Mouse (Mus musculus) granulocyte monocyte progenitor cell, adult 5-6 weeks (primary cell): Measurements from ENCODE around the gene Sept9. TPM values are rescaled to one million over a fixed set of nuclear protein-coding genes. Genes with fewer than 3 reads are reported as not detected.
"Not testable (repeated sequence)": the region's sequence is repeated elsewhere in the genome, so short reads cannot be mapped to it uniquely, and the experiment has no call there.

ENCODE experiments used
- ATAC-seq: replicated peaks from 2 replicates; pipeline ENCODE4 v1.8.0; 2016; ENCODE audit warnings: mild to moderate bottlenecking, moderate TSS enrichment, inconsistent platforms; ENCODE audit not compliant: poor library complexity, severe bottlenecking
- total RNA-seq, 2 experiments: library from RNA; stranded (forward) in 1 of 2; stranded (reverse) in 1 of 2; fragments of 200-712, 200-1000 nt in 1 of 2; fragments of >200 nt in 1 of 2; fragmentation: Nextera tagmentation in 1 of 2; gene quantifications; 2 replicates each; pipeline ENCODE4 v1.2.3; 2014 to 2017

Sept9 gene
- total RNA-seq, 2 experiments from 2014 or later, result 141 to 145 TPM

DNA sequence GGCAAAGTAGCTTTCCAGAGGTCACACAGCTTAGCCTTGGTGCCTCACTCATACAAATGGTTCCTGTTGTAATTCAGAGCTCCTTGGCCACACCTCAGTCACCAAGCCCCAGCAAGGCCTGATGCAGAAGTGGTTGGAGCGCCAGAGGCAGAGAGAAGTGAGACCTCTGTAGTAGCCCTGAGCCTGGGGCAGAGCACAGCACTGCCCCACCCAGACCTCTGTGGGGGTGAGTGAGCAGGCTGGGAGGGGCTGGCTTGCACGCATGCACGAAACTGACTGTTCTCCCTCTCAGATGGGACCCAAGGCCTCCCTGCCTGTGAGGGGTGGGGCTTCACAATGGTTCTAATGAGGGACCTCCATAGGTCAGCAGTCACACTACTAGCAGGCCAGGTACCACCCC is 121.0 kb downstream of the Sept9 start:
- peak; percentile 82 for ATAC-seq

DNA sequence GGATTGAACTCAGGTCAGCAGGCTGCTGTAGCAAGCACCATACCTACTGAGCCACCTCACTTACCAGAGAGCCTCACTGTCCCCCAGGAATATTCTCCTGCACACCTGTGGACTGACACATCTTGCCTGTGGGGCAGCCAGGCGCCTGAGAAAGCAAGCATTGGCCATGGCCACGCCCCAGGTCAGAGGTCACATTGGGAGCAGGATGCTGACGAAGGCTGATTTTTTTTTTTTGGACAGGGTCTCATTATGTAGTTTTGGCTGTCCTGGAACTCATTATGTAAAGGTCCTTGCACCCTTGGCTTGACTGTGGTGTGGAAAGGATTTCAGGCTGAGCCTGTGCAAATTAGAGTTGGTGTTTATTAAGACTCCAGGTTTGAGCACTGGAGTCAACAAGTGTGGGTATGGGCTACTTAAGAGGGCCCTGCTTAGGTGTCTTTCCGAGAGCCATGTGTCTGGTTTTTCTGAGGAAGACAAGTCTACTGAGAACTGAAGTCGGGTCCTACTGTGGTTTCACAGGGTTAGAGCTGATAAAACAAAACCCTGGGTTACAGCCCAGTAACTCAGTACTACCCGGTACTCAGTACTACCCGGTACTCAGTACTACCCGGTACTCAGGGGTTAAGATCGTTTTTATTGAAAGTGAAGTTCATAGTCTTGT is 122.0 kb downstream of the Sept9 start:
- no peak for ATAC-seq

DNA sequence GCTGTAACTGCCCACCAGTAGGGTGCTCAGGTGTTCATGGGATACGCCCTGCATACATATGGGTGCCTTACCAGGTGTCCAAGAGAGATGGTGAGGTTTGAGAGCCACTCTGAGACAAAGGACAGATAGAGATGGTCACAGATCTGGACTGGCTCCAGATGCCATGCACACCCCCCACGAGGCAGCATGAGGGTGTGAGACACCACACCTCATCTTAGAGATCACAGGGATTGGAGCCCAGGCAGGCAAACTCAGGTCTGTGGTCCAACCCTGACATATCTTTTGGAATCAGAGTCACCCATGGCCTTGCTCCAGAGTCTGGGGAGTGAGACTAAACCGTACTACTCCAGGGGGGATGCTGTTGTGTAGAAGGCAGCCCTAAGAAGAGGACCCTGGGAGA is 122.8 kb downstream of the Sept9 start:
- ATAC-seq, result no peak

DNA sequence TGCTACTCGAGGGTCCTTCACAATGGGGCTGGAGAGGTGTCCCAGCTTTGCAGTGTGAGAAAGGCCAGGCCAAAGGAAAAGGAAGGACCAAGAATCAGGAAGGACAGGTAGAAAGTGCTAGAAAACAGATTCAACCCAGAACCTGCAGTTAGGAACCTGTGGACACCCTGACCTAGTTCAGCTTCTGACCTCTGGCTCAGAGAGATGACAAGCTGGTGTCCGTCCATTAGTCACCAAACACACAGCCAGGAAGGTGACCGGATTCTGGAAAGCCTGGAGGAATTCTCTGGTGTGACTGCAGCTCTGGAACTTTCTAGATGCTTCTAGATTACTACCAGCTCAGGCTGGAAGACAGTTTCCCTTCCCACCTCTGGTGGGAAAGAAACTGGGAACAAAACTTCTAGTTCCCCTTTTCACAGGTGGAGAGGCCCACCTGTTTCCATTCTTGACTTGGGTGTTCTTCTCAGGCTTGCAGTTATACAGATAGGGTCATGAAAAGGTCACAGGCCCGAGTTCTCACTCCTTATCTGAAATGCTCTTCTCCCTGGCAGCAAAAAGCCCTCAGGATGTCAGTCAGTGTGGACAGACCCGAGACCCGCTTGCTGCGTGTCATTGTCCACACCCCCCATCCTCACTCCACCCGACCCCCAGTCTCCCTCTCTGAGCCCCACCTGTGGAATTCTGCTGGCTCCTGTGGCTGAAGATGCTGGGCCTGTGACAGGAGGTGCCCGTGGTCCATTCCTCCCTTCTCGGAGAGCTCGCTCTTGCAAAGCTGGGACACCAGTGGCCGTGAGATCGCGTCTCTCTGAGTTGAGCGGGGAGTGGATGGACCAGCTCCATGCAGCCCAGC is 123.5 kb downstream of the Sept9 start:
- ATAC-seq, result no peak

DNA sequence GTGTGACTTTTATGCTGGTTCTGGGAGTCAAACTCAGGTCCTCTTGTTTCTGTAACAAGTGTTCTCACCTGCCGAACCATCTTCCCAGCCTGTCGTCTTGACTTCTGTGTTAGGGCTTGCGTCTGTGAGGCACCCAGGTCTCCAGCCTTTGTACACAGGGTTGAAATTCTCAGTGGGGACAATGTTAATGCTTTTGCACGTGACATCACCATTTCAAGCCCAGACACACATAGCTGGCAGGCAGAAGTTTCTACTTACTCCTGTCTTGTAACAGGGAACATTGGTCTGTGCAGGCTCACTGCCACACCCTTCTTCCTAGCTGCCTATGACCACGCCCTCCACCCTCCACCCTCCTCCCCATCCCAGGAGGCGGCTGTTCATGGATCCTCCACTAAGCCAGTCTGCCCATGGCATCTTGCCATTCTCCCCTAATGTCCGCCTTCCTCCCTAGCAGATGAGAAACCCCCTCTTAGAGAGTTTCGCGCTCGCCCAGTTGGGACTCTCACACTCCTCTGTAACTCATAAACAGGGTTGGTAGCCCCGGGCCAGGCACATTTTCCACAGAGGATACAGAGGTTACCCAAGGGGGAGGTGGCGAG is 124.6 kb downstream of the Sept9 start:
- ATAC-seq, result no peak

DNA sequence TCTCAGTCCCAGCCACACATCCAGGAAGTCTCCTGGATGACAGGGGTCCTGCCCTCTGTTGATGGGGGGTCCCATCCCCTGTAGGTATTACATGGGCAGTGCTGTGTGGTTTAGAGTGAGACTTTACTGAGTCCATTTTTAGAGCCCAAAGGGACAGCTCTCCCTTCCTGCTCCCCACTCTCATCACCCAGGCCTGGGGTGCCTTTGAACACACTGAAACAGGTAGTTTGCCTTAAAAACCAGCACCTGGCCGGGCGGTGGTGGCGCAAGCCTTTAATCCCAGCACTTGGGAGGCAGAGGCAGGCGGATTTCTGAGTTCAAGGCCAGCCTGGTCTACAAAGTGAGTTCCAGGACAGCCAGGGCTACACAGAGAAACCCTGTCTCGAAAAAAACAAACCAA is 125.3 kb downstream of the Sept9 start:
- not testable (repeated sequence) for ATAC-seq

DNA sequence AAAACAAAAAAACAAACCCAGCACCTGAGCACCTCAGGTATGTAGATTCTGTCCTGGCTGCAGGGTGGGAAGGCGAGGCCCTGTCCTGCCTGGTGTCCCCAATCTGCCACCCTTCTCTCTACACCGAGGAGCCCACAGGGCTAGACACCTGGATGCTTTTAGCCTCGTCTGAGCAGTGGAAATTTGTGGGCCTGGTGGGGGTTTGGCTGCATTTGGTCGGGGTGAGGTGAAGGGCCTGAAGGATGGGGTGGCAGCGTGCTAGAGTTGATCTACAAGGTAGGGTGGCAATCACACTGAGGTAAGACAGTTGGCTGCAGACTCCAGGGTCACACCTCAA is 125.6 kb downstream of the Sept9 start:
- no peak for ATAC-seq

DNA sequence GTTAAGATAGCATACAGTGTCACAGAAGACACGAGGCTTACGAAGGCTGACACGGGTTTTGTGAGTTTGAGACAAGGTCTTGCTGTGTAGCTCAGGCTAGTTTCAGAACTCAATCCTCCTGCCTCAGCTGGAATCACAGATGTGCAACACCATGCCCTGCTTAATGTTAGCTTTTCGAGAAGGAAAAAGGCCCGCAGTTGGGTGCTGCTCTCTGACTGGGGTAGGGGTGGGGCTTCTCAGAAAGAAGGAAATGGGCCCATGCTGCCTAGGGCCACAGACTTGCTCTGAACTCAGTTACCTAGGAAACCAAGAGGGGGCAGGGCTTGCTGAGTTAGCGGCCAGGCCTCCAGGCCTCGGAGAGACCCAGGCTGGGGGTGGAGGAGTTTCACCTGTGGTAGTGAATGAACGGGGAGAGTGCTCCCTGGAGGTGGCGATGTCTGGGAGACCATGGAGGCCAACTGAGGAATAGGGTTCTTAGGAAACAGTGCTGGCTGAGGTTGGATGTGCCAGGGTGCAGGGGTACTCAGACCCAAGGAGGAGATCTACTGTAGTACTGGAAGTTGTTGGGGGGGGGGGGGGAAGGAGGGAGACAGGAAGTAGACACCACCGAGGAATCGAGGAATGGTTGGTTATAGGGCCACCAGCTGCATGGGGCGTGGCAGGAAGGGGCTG is 126.1 kb downstream of the Sept9 start:
- ATAC-seq, result peak; percentile 60

DNA sequence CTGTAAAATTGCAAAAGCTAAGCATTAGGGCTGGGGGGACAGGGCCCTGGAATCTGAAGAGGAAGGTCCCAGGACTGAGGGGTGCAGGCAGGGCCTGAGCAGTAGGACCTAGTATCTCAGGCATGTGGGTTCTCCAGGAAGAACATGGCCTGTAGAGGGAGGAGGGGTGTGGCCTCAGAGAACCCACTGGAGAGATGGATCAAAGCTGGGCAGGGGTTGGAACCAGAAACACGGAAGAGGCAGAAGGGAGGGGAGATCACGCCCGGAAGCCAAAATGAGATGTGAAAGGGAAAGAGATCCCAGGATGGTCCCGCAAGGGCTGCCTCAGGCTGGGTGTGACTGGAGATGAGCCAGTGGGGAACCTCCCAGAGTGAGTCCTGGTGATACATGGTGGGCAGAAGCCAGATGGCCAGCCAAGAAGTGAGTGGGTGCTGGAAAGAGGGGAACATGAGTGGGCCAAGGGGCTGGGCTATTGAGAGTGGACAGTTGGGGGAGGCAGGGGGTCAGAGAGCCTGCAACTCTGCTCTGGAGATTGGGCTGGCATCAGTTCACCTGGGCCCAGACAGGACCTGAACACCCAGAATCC is 126.8 kb downstream of the Sept9 start:
- peak; percentile 71 for ATAC-seq

DNA sequence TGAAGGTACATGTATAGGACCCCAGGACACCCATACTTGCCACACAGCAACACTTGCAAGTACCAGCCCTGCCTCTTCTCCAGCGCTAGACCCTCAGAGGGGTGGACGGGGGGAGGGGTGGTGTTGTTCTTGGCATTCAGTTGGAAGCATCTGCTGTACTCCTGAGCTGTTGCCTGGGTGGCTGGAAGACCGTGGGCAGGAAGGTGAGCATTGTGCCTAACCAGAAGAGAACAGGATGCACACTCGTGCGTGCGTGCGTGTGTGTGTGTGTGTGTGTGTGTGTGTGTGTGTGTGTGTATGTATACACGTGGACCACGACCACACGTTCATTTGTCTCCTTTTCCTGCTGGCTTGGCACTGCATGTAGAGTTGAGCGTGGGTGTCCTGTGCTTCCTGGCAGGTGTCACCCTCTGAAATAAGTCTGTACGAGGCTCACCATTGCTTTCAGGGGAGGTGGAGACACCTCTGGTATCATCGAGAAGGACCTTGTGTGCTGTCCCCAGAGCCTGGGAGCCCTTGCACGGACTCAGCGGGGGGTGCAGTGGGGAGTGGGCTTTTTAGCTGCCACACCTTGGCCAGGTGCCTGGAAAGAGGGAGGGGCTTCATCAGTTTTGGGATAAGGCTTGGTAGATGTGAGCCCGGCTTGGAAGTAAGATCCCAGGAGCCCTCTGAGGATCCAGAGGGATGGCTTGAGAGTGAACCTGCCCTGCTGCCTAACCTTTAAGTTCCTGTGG is 127.6 kb downstream of the Sept9 start:
- ATAC-seq, result no peak

DNA sequence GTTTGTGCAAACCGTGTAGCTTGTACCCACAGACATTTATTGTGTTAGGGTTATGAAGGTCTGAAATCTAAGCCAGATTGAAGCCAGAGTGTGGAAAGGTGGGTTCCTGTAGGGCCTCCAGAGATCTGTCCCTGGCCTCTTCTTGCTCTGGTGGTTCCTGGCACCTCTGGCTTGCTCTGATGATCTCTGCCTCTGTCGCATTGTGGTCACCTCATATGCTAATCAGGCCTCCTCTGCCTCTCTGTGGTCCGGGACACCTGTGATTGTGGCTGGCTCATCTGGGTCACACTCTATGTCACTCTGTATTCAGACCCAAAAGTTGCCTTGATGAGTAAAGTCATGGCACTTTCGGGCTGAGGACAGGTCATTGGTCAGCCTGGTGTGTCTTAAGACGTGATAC is 128.2 kb downstream of the Sept9 start:
- ATAC-seq, result no peak

DNA sequence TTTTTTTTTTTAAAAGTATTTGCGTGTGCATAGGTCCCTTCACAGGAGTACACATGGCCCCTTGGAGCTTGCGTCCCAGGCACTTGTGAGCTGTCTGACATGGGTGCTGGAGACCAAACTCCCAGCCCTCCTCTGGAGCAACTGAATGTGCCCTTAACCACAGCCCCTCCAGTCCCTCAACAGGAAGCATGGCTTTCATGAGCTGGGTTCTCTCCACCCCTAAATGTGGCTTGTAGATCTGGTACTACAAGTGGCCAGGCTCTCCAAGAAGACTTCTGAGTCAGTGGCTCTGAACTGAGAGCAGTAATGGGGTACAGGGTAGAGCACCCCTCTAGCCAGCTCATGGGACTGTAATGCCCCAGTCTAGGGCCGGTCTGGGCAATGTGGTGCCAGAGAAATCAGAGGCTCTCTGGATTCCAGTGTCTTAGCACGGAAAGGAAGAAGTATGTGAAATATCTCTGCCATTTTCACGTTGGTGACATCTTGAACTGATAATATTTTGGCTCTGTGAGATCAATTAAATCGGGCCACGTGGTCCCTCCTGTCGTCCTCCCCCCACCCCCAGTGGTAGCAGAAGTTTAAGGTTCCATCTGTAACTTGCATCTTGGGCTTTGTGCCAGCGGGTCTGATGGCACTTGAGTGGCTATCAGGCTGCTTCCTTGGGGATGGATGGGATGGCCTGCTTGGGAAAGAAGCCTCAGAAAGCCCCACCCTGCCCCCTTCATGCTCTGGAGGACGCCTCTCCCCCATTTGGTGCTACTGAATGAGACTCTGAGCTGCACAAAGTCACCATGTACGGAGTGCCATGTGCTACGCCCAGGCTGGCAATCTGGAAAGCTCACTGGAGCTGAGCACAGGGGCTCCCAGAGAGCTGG is 130.9 kb downstream of the Sept9 start:
- peak; percentile 16; the same call in 1 of the 2 replicates for ATAC-seq

DNA sequence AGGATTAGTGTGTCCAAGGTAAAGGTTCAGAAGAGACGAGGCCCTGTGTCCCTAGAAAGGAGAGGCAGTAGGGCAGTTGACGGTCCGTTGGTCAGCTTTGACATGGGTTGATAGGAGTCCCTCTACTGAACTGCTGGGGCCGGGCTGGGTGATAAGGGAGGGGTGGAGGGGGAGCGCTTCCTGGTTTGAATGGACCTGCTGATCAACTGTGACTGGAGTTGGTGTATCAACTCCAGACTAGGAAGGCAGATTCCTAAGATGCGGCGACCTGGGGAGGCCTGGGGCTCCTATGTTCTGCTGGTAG is 131.4 kb downstream of the Sept9 start:
- ATAC-seq, result no peak

DNA sequence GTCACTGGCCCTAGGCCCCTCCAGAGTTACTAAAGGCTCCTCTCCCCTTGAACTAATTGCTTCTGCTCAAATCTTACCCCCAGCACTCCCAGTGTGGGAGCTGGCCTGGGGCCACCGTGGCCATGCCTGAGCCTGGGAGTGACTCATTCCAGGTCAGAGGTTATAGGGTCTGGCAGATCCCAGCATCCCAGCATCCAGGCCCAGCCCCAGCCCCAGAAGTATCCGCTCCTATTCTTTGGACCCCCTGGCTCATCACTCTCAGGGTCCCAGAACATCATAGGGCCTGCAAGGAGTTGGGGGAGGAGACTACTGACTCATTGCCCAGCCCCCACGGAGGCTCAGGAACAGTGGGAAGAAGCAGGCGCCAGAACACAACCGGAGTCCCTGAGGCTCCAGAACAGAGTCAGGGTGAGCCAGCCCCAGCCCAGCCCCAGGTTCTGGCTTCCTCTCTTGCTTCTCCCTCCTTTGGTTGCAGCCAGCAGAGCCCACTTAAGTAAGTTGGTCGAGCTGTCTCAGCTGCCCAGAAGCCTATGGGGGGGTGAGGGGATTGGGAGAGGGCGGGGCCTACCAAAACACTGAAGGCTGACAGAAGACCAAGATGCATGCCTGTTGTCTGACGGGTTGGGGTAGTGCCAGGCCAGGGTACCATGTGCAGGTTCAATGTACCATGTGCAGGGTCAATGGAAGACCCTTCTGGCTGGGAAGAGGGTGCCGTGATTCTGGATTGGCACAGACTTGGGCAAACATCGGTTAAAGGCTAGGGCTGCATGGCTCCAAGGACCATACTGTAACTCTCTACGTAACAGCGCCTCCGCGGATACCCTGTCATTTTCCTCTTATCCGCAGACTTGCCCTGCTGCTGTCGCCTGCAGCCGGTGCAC is 132.1 kb downstream of the Sept9 start:
- peak; percentile 8; the same call in 1 of the 2 replicates for ATAC-seq

DNA sequence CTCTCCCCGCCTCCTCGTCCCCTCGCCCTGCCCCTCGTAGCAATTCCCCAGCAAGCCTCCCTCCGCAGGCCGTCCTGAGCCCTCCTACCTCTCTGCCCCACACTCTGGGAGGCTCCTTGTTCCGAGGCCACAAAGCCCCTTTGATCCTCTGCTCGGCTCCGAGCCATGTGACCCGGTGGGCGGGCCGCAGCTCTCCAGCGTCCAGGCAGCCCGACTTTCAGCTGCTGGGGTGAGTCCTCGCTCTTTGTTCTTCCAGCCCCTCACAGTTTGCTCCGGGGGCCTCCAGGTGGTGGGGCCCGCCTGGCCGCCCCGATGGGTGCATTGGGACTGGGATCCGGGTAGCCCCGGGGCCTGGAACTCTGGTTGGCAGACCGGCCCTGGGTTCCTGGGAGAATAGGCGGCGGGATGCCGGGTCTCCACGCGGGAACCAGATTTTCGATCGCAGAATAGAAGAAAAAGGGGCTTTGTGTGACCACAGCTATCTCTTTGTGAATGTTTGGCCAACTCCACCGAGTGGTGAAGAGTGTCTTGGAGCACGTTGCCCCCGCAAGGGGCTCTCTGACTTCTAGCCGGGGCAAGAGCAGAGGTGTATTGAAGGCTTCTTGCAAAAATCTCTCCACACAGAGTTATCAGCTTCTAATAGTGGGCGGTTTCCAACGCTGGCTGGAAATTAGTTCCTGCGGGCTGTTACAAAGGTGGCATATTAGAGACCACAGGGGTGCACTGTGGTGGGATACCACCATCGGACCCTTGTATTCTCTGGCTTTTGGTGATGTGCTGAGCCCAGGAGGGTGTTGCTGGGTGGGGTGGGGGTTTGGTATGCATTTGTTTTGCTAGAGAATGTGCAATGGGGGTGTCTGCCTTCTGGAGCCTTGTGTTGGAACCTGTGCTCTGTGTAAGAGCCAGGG is 133.0 kb downstream of the Sept9 start:
- peak; percentile 49 for ATAC-seq

DNA sequence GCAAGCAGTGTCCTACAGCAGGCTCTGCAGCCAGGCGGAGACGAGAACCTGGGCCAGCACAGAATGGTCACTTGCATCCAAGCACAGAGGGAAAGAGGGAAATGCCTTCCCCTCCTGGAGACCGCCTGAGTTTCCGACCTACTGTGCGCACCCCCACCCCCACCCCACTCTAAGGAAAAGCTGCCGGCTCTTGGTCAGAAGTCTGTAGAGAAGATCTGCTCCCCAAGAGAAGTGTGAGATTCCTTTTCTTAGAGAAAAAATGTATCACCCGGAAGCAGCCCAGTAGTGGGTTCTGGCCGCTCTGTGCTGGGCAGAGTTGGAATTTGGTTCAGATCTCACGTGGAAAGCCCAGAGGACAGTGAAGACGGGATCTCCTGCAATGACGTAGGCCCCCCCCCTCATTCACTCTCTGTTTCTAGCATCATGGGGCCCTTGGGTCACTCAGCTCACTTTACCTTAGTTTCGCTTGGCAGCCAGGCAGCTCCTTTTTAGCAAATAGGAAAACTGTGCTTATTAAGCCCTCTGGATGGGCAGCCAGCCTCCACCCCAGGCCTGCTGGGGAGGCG is 133.8 kb downstream of the Sept9 start:
- no peak for ATAC-seq

DNA sequence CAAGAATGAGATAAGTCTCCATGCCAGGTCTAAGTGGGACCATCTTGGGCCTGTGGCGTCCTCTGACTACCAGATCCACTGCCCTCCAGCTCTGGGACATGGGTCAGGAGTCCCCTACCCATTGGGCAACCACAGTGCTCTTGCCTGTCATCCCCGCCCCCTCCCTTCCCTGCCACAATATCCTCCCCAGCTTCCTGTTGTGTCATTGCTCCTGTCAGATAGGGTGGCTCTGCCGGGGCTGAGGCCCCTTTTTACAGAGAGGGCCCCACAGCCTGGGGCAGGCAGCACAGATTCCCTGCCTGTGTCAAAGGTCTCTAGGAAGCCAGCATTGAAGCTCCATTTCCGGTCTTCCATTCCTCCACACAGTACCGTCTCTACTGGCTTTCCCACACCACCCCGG is 134.6 kb downstream of the Sept9 start:
- ATAC-seq, result peak; percentile 72
